Mouse (Mus musculus): ENCODE results near the gene Lrrc49. TPM values are rescaled to one million over a fixed set of nuclear protein-coding genes. Genes with fewer than 3 reads are reported as not detected.

The Lrrc49 gene
- 15.7 and 16.8 TPM in 2 replicates for polyA plus RNA-seq (2015; fragmentation: Nextera tagmentation; extraction: Ambion mirVana)

DNA sequence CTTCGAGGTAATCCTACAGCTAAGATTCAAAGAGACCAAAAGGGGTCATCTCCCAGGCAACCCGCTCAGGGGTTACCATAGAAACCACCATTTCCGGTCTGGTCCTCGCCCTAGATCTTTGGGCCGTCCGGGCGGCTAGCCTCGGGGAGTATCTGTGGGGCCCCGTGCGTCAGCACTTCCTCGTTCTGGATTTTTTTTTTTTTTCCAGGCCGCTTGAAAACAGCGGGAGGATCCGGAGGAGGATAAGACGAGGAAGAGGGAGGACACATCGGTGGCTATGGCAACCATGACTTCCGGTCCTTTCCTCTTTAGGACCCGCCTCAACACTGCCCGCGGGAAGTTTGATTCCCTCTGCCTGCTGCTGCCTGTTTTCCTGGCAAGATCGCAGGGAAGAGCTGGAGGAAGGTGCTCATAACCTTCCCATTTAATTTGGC is at the start of gene Lrrc49:
Gene Lrrc49 (minus strand): TSS at position 268 of the 434 bp plus-strand sequence.
- H3K27ac ChIP-seq, result peak within 1 kb of the TSS; percentile 79
- peak within 1 kb of the TSS; percentile 61 for H3K4me2 ChIP-seq
- no peaks in the 10 kb centered on the region for H3K27me3 ChIP-seq
- H3K36me3 ChIP-seq, result peaks cover 6% of the 10 kb centered on the region
- H3K4me1 ChIP-seq, result peaks cover 9% of the 10 kb centered on the region
- ATAC-seq (replicated peaks; ENCODE audit: low FRiP score), result peak; percentile 95
- H3K4me3 ChIP-seq (replicated peaks), result peak within 1 kb of the TSS; percentile 55
- under 1% methylated on average over 21 of the region's 21 CpGs for WGBS
- H3K9ac ChIP-seq, result peak within 1 kb of the TSS; percentile 41
- H3K9me3 ChIP-seq (replicated peaks), result no peaks in the 10 kb centered on the region

DNA sequence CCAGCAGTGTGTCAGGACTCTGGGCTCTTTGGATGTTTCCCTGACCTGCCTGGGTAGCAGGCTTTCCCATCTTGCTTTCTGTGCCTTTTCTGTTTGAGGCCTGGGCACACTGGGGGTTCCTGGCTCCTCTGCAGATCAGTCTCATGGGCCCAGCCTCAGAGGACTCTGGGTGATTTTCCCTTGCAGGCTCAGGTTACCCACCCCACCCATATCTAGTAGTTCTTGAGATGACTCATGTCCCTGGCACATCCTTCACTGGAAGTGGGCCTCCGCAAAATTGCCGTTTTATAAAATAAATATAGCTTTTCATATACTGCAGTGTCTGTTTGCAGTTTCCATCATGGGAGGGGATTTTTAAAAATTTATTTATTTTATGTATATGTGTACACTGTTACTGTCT is 46.4 kb upstream of the Lrrc49 start:
- Histone ChIP-seq H3K4me3 (replicated peaks) (no peak overlapping the region), H3K9ac (no peak overlapping the region), H3K9me3 (replicated peaks) (0 out of 2 replicates have a peak, but pooled peaks cover 6% of the 10 kb centered on the region), H3K27ac (no peak overlapping the region), H3K36me3 (0 out of 2 replicates have a peak, but pooled peaks cover 7% of the 10 kb centered on the region), H3K4me1 (no peaks in the 10 kb centered on the region), H3K4me2 (no peak overlapping the region), H3K27me3 (no peaks in the 10 kb centered on the region)
- WGBS, result 93% methylated on average over 2 of the region's 2 CpGs
- no peak for ATAC-seq (replicated peaks; ENCODE audit: low FRiP score)

DNA sequence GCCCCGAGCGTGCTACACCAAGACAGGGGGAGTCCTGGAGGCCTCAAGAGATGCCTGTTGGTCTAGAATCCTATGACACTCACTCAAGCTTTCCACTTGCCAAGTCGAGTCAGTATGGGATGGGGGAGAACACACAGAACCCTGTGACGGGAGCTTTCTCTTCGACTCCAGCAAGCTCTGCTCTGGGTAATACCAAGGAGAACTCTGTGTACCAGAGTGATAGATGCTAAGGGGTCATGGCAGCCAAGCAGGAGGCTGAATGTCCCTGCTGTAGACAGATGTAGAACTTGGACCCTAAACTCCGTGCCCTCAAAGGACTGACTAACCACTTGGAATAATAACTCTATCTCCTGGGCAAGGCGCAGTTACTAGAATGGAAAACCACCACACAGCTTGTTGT is 37.0 kb upstream of the Lrrc49 start:
- Histone ChIP-seq H3K27ac (no peak overlapping the region), H3K27me3 (no peaks in the 10 kb centered on the region), H3K9me3 (replicated peaks) (no peaks in the 10 kb centered on the region), H3K4me3 (replicated peaks) (no peak overlapping the region), H3K9ac (no peak overlapping the region), H3K4me1 (no peaks in the 10 kb centered on the region), H3K4me2 (no peak overlapping the region), H3K36me3 (no peaks in the 10 kb centered on the region)
- WGBS, result 90% methylated on average over 7 of the region's 7 CpGs
- ATAC-seq (replicated peaks; ENCODE audit: low FRiP score), result no peak

DNA sequence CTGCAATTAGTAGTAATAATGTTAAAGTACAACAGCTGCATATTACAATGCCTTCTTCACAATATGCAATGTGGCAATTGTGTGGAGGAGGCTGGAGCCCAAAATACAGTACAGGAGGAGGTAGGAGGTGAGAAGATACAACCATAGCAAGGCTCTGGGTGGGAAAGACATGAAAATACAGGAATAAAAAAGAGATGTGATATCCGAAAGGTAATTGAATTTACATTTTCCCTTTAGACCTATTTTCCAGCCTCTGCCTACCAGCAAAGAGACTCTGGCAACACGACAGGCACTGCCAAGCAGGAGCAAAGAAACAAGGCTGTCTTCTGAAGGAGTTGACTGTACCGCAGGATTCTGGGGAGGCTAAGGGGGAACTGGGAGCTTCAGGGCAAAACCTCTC is 31.7 kb upstream of the Lrrc49 start:
- Histone ChIP-seq H3K4me2 (no peak overlapping the region), H3K27ac (no peak overlapping the region), H3K4me1 (peaks cover 6% of the 10 kb centered on the region), H3K36me3 (no peaks in the 10 kb centered on the region), H3K9ac (no peak overlapping the region), H3K4me3 (replicated peaks) (no peak overlapping the region), H3K27me3 (no peaks in the 10 kb centered on the region), H3K9me3 (replicated peaks) (no peaks in the 10 kb centered on the region)
- WGBS, result 84% methylated on average over 3 of the region's 3 CpGs
- ATAC-seq (replicated peaks; ENCODE audit: low FRiP score), result no peak

DNA sequence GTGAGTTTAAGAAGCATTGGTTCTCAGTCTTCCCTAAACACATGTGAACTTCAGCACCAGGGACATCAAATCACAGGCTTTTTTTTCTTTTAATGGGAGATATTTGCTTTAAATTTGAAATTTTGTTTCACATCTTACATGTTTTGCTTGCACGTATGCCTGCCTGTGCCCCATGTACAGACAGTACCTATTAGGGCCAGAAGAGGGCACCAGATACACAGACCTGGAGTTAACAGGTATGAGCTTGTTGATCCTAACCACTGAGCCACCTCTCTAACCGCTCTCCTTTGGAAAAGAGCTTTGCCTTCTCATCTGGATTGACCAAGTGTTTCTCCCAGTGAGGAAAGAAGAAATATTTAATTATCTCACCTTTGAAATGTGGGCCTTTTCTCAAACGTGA is 30.3 kb upstream of the Lrrc49 start:
- WGBS, result 64% methylated on average over 3 of the region's 3 CpGs
- ATAC-seq (replicated peaks; ENCODE audit: low FRiP score), result no peak
- no peak overlapping the region for H3K9ac ChIP-seq
- H3K36me3 ChIP-seq, result no peaks in the 10 kb centered on the region
- no peak overlapping the region for H3K4me2 ChIP-seq
- peaks cover 20% of the 10 kb centered on the region for H3K4me1 ChIP-seq
- no peak overlapping the region for H3K27ac ChIP-seq
- no peaks in the 10 kb centered on the region for H3K9me3 ChIP-seq (replicated peaks)
- no peak overlapping the region for H3K4me3 ChIP-seq (replicated peaks)
- no peaks in the 10 kb centered on the region for H3K27me3 ChIP-seq

DNA sequence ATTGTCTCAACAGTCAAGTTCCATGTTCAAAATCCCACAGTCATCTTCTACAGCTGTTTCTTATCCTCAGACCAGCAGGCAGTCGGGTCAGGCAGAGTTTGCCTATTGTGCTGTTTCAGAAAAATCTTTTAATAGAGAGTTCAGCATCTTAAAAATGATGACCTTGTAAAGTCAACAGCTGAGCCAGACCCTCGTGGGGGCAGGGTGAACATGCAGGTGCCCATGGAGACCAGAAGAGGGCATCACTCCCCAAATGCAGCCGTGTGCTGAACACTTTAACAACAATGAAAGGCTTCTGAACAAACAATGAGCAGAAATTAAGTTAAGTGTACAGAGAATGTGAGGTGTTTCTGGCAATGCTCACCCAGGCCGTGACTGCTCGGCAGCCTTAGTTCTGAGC is 27.9 kb upstream of the Lrrc49 start:
- Histone ChIP-seq H3K27me3 (peaks cover 6% of the 10 kb centered on the region; the same call in 1 of the 2 replicates), H3K36me3 (no peaks in the 10 kb centered on the region), H3K27ac (no peak overlapping the region), H3K4me3 (replicated peaks) (no peak overlapping the region), H3K9me3 (replicated peaks) (no peaks in the 10 kb centered on the region), H3K9ac (no peak overlapping the region), H3K4me2 (no peak overlapping the region), H3K4me1 (peaks cover 29% of the 10 kb centered on the region)
- ATAC-seq (replicated peaks; ENCODE audit: low FRiP score), result no peak
- 54% methylated on average over 5 of the region's 5 CpGs for WGBS

DNA sequence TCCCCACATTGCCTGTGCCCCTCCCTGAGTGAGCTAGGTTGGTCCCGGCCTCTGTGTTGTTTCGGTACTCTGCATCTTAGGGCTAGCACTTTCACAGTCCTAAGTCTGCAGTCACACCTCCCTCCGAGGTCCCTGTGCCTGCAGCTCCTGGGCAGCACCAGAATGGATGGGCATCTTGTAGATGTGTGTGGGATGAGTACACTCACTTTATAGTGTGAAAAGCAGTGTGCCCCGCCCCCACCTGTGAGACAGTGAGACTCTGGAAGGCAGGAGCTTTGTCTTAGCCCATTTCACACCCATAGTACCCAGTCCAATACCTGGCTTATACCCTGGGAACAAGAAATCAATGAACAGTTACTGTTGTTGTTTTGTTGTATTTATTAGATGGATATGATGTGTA is 27.3 kb upstream of the Lrrc49 start:
- H3K9ac ChIP-seq, result no peak overlapping the region
- H3K4me3 ChIP-seq (replicated peaks), result no peak overlapping the region
- peaks cover 6% of the 10 kb centered on the region; the same call in 1 of the 2 replicates for H3K27me3 ChIP-seq
- H3K9me3 ChIP-seq (replicated peaks), result no peaks in the 10 kb centered on the region
- H3K36me3 ChIP-seq, result no peaks in the 10 kb centered on the region
- peaks cover 29% of the 10 kb centered on the region for H3K4me1 ChIP-seq
- ATAC-seq (replicated peaks; ENCODE audit: low FRiP score), result no peak
- no peak overlapping the region for H3K4me2 ChIP-seq
- 85% methylated on average over 4 of the region's 4 CpGs for WGBS
- no peak overlapping the region for H3K27ac ChIP-seq

DNA sequence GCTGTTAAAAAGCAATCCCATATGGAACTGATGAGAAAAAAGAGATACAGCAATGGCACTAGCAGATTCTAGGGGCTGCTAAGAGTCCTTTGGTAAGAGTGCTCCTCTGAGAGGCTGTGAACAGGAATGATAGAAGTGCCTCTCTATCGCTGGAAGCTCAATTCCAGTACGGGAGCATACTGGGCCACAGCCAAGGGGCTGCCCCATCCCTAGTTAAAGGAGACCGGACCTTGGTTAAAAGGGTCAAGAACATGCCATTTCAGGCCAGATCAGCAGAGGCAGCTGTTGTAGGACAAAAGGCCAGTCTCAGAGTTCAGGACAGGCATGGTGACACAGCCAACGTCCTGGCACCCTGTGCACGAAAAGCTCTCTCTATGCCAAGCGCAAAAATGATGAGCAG is 26.2 kb upstream of the Lrrc49 start:
- Histone ChIP-seq H3K4me3 (replicated peaks) (no peak overlapping the region), H3K9me3 (replicated peaks) (no peaks in the 10 kb centered on the region)
- WGBS, result 79% methylated on average over 6 of the region's 6 CpGs

DNA sequence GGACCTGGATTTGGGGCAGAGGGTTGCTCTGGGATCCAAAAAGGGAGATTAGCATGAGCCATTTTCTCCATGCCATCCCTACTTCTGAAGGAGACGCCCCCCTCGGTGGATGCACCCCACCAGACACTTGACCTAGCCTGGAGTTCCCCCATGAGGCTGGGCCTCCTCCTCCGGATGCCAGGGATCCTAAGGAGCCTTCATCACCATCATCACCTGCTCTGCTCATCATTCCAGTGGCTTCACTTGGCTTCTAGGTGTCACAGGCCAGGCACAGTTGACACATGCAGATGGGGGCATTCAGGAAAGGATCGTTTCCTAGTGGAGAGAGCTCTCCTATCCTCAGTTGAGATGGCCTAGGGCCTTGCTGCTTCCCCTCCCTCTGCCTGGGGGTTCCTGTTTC is 25.7 kb upstream of the Lrrc49 start:
- peak overlapping the region; percentile 64 for H3K4me3 ChIP-seq (replicated peaks)
- peak overlapping the region; percentile 99 for H3K4me2 ChIP-seq
- no peaks in the 10 kb centered on the region for H3K36me3 ChIP-seq
- no peak for ATAC-seq (replicated peaks; ENCODE audit: low FRiP score)
- no peaks in the 10 kb centered on the region for H3K9me3 ChIP-seq (replicated peaks)
- H3K4me1 ChIP-seq, result peaks cover 29% of the 10 kb centered on the region
- H3K27me3 ChIP-seq, result peaks cover 6% of the 10 kb centered on the region; the same call in 1 of the 2 replicates
- H3K9ac ChIP-seq, result peak overlapping the region; percentile 68; the same call in 1 of the 2 replicates
- 36% methylated on average over 4 of the region's 4 CpGs for WGBS
- no peak overlapping the region for H3K27ac ChIP-seq

More for the DNA sequence above, 26.2 kb upstream of the Lrrc49 start:
- ATAC-seq (replicated peaks; ENCODE audit: low FRiP score), result no peak
- H3K36me3 ChIP-seq, result no peaks in the 10 kb centered on the region
- no peak overlapping the region for H3K27ac ChIP-seq
- H3K4me2 ChIP-seq, result 0 out of 2 replicates have a peak overlapping the region, but pooled peaks have one; percentile 99
- H3K4me1 ChIP-seq, result peaks cover 29% of the 10 kb centered on the region
- peaks cover 6% of the 10 kb centered on the region; the same call in 1 of the 2 replicates for H3K27me3 ChIP-seq
- no peak overlapping the region for H3K9ac ChIP-seq

DNA sequence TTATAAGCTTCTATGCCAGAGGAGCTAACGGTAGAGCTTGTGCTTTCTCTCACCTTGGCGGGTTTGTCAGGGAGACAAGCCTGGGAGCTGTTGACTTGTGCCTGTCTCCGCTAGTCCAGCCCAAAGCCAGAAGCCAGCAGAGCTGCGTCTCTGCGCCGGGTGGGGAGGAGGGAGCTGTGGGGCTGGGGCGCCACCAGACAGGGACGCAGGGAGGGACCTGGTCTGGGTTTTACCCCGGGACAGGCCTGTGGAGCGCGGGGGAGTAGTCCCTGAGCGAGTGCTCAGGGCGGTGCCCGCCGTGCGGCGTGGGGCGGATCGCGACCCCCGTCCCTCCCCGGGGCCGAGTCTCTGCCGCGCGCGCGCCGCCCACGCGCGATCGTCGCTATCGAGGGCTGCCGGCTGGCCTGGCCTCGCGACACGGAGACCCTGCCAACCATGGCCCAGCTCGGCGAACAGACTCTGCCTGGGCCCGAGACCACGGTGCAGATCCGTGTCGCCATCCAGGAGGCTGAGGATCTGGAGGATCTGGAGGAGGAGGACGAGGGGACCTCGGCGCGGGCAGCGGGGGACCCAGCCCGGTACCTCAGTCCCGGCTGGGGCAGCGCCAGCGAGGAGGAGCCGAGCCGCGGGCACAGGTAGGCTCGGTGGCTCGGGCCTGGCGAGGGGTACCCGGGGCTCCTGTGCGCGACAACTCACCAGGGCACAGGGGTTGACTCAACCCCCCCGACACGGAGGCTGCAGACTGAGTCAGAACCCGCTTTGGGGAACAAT is 25.0 kb upstream of the Lrrc49 start, which contains the start of gene Larp6:
Gene Larp6 (plus strand): TSS at position 219 of the 771 bp plus-strand sequence.
- Histone ChIP-seq H3K27me3 (peaks cover 6% of the 10 kb centered on the region; the same call in 1 of the 2 replicates), H3K9me3 (replicated peaks) (no peaks in the 10 kb centered on the region), H3K27ac (no peak within 1 kb of the TSS), H3K4me1 (peaks cover 29% of the 10 kb centered on the region), H3K4me2 (peak within 1 kb of the TSS; percentile 99), H3K36me3 (no peaks in the 10 kb centered on the region), H3K4me3 (replicated peaks) (peak within 1 kb of the TSS; percentile 64), H3K9ac (peak within 1 kb of the TSS; percentile 68)
- peak; percentile 62; the same call in 1 of the 2 replicates for ATAC-seq (replicated peaks; ENCODE audit: low FRiP score)
- 2% methylated on average over 66 of the region's 66 CpGs for WGBS

DNA sequence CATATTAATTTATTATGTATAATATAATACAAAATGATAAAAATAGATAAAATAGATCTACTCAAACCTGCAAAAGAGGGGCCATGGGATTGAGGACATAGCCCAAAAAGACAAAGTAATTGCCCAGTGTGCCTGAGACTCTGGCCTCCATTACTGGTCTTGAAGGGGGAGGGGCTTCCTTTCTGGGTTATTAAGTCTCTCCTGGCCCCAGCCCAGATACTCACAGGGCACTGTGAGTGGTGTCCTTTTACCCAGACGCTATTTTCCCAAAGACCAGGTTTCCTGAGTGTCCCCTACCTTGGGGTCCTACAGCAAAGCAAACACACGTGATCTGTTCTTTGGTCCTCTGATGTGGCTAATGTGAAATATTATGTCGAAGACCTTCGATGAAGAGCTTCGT is 24.1 kb upstream of the Lrrc49 start:
- H3K4me2 ChIP-seq, result no peak overlapping the region
- H3K4me1 ChIP-seq, result peaks cover 29% of the 10 kb centered on the region
- no peak overlapping the region for H3K4me3 ChIP-seq (replicated peaks)
- H3K36me3 ChIP-seq, result no peaks in the 10 kb centered on the region
- 72% methylated on average over 5 of the region's 5 CpGs for WGBS
- H3K27me3 ChIP-seq, result peaks cover 6% of the 10 kb centered on the region; the same call in 1 of the 2 replicates
- ATAC-seq (replicated peaks; ENCODE audit: low FRiP score), result no peak
- H3K9ac ChIP-seq, result no peak overlapping the region
- H3K9me3 ChIP-seq (replicated peaks), result no peaks in the 10 kb centered on the region
- no peak overlapping the region for H3K27ac ChIP-seq

DNA sequence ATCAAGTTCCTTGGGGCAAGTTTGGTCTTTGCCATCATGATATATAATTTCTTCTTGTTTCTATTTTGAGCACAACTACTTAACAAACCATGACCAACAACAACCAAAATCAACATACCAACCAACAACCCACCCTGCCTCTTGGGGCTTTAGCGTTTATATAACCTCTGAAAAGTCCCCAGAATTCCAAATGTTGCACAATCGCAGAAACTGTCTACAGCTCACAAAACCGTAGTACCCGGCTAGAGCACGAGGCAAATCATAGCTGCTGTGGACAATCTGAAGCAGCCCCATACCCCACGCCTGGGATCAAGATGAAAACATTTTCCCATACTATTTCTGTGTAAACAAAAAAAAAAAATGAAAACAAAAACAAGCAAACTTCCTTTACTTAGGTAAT is 21.8 kb upstream of the Lrrc49 start:
- H3K4me1 ChIP-seq, result peaks cover 24% of the 10 kb centered on the region
- H3K4me2 ChIP-seq, result no peak overlapping the region
- no peaks in the 10 kb centered on the region for H3K36me3 ChIP-seq
- no peak overlapping the region for H3K27ac ChIP-seq
- no peak overlapping the region for H3K9ac ChIP-seq
- no peak overlapping the region for H3K4me3 ChIP-seq (replicated peaks)
- H3K27me3 ChIP-seq, result peaks cover 6% of the 10 kb centered on the region; the same call in 1 of the 2 replicates
- H3K9me3 ChIP-seq (replicated peaks), result no peaks in the 10 kb centered on the region
- 78% methylated on average over 6 of the region's 6 CpGs for WGBS
- ATAC-seq (replicated peaks; ENCODE audit: low FRiP score), result no peak
